Mouse (Mus musculus): ENCODE measurements around the gene Baiap2. TPM values are rescaled to one million over a fixed set of nuclear protein-coding genes. Genes with fewer than 3 reads are reported as not detected.

The Baiap2 gene
- polyA plus RNA-seq, 1 experiment from 2014 or later: 21.3 TPM

- Histone ChIP-seq H3K4me1 (ENCODE audit: insufficient read depth) (peaks cover 9% of the 10 kb centered on the region), H3K4me2 (ENCODE audit: low read depth, low read length) (no peak overlapping the region), H3K4me3 (ENCODE audit: low read depth, low read length) (no peak overlapping the region), H3K27me3 (ENCODE audit: insufficient read depth, low read length) (no peaks in the 10 kb centered on the region), H3K36me3 (replicated peaks; ENCODE audit: insufficient read depth, low read length) (no peaks in the 10 kb centered on the region), H3K9me3 (ENCODE audit: low read length) (no peaks in the 10 kb centered on the region), H3K9ac (replicated peaks) (no peak overlapping the region), H3K27ac (ENCODE audit: low read depth) (no peak overlapping the region)
- no peak for DNase-seq
- TF ChIP-seq EP300 (IDR thresholded peaks at IDR 0.05; ENCODE audit: low read depth) (no peak), CTCF (IDR thresholded peaks at IDR 0.05; ENCODE audit: low read depth) (peak; percentile 21; the same call in 1 of the 2 replicates)
- no peak for ATAC-seq
- 58% methylated on average over 43 of the region's 43 CpGs for whole genome bisulfite sequencing (ENCODE audit: insufficient replicate concordance)
Observed at GRCm38 (mm10) chr11:120011761-120012560, 69.4 kb downstream of the Baiap2 start.

GRCm38 (mm10) chr11:120012702-120013101 is 70.1 kb downstream of the Baiap2 start:
- peaks cover 7% of the 10 kb centered on the region for H3K4me1 ChIP-seq (ENCODE audit: insufficient read depth)
- no peak for ATAC-seq
- no peaks in the 10 kb centered on the region for H3K27me3 ChIP-seq (ENCODE audit: insufficient read depth, low read length)
- DNase-seq: no peak
- no peak overlapping the region for H3K4me3 ChIP-seq (ENCODE audit: low read depth, low read length)
- no peaks in the 10 kb centered on the region for H3K36me3 ChIP-seq (replicated peaks; ENCODE audit: insufficient read depth, low read length)
- no peak for TF ChIP-seq CTCF (IDR thresholded peaks at IDR 0.05; ENCODE audit: low read depth)
- no peak for TF ChIP-seq EP300 (IDR thresholded peaks at IDR 0.05; ENCODE audit: low read depth)
- H3K9ac ChIP-seq (replicated peaks): no peak overlapping the region
- no peak overlapping the region for H3K27ac ChIP-seq (ENCODE audit: low read depth)
- WGBS (ENCODE audit: insufficient replicate concordance): 74% methylated on average over 13 of the region's 13 CpGs
- no peaks in the 10 kb centered on the region for H3K9me3 ChIP-seq (ENCODE audit: low read length)
- H3K4me2 ChIP-seq (ENCODE audit: low read depth, low read length): no peak overlapping the region

GRCm38 (mm10) chr11:120013174-120013711 is 70.7 kb downstream of the Baiap2 start:
- Histone ChIP-seq H3K27me3 (ENCODE audit: insufficient read depth, low read length) (no peaks in the 10 kb centered on the region), H3K4me3 (ENCODE audit: low read depth, low read length) (no peak overlapping the region), H3K27ac (ENCODE audit: low read depth) (no peak overlapping the region), H3K36me3 (replicated peaks; ENCODE audit: insufficient read depth, low read length) (no peaks in the 10 kb centered on the region), H3K9ac (replicated peaks) (peak overlapping the region; percentile 23), H3K4me2 (ENCODE audit: low read depth, low read length) (peak overlapping the region; percentile 59), H3K4me1 (ENCODE audit: insufficient read depth) (peaks cover 5% of the 10 kb centered on the region), H3K9me3 (ENCODE audit: low read length) (no peaks in the 10 kb centered on the region)
- TF ChIP-seq CTCF (IDR thresholded peaks at IDR 0.05; ENCODE audit: low read depth) (peak; percentile 93), EP300 (IDR thresholded peaks at IDR 0.05; ENCODE audit: low read depth) (no peak)
- ATAC-seq: peak; percentile 72
- 10% methylated on average over 21 of the region's 21 CpGs for WGBS (ENCODE audit: insufficient replicate concordance)
- DNase-seq: peak; percentile 85

- Histone ChIP-seq H3K9me3 (ENCODE audit: low read length) (no peaks in the 10 kb centered on the region), H3K36me3 (replicated peaks; ENCODE audit: insufficient read depth, low read length) (no peaks in the 10 kb centered on the region), H3K27ac (ENCODE audit: low read depth) (no peak overlapping the region), H3K27me3 (ENCODE audit: insufficient read depth, low read length) (no peaks in the 10 kb centered on the region), H3K4me2 (ENCODE audit: low read depth, low read length) (no peak overlapping the region), H3K9ac (replicated peaks) (no peak overlapping the region), H3K4me3 (ENCODE audit: low read depth, low read length) (no peak overlapping the region), H3K4me1 (ENCODE audit: insufficient read depth) (peaks cover 5% of the 10 kb centered on the region)
- DNase-seq (no peak), ATAC-seq (no peak)
- TF ChIP-seq EP300 (IDR thresholded peaks at IDR 0.05; ENCODE audit: low read depth) (no peak), CTCF (IDR thresholded peaks at IDR 0.05; ENCODE audit: low read depth) (peak; percentile 5; the same call in 1 of the 2 replicates)
- WGBS (ENCODE audit: insufficient replicate concordance): 96% methylated on average over 4 of the region's 4 CpGs
Observed at GRCm38 (mm10) chr11:120014758-120015157, 72.2 kb downstream of the Baiap2 start.

- Histone ChIP-seq H3K27ac (ENCODE audit: low read depth) (no peak overlapping the region), H3K4me1 (ENCODE audit: insufficient read depth) (peaks cover 5% of the 10 kb centered on the region), H3K27me3 (ENCODE audit: insufficient read depth, low read length) (no peaks in the 10 kb centered on the region), H3K9ac (replicated peaks) (no peak overlapping the region), H3K4me2 (ENCODE audit: low read depth, low read length) (no peak overlapping the region), H3K36me3 (replicated peaks; ENCODE audit: insufficient read depth, low read length) (no peaks in the 10 kb centered on the region), H3K4me3 (ENCODE audit: low read depth, low read length) (no peak overlapping the region), H3K9me3 (ENCODE audit: low read length) (no peaks in the 10 kb centered on the region)
- DNase-seq (no peak), ATAC-seq (no peak)
- TF ChIP-seq CTCF (IDR thresholded peaks at IDR 0.05; ENCODE audit: low read depth): no peak
- no peak for TF ChIP-seq EP300 (IDR thresholded peaks at IDR 0.05; ENCODE audit: low read depth)
- WGBS (ENCODE audit: insufficient replicate concordance): 79% methylated on average over 8 of the region's 8 CpGs
Observed at GRCm38 (mm10) chr11:120017011-120017410, 74.4 kb downstream of the Baiap2 start.

GRCm38 (mm10) chr11:120019542-120020440 is 77.2 kb downstream of the Baiap2 start:
- no peak overlapping the region for H3K4me2 ChIP-seq (ENCODE audit: low read depth, low read length)
- H3K36me3 ChIP-seq (replicated peaks; ENCODE audit: insufficient read depth, low read length): no peaks in the 10 kb centered on the region
- no peaks in the 10 kb centered on the region for H3K27me3 ChIP-seq (ENCODE audit: insufficient read depth, low read length)
- H3K9me3 ChIP-seq (ENCODE audit: low read length): no peaks in the 10 kb centered on the region
- no peak for DNase-seq
- ATAC-seq: no peak
- H3K4me3 ChIP-seq (ENCODE audit: low read depth, low read length): no peak overlapping the region
- no peaks in the 10 kb centered on the region; the same call in 1 of the 2 replicates for H3K4me1 ChIP-seq (ENCODE audit: insufficient read depth)
- 72% methylated on average over 23 of the region's 23 CpGs for WGBS (ENCODE audit: insufficient replicate concordance)
- TF ChIP-seq EP300 (IDR thresholded peaks at IDR 0.05; ENCODE audit: low read depth) (no peak), CTCF (IDR thresholded peaks at IDR 0.05; ENCODE audit: low read depth) (no peak)
- H3K9ac ChIP-seq (replicated peaks): no peak overlapping the region
- H3K27ac ChIP-seq (ENCODE audit: low read depth): no peak overlapping the region

All from liver, postnatal 0 days (tissue).